Mouse (Mus musculus): Measurements from ENCODE around the gene Tgm7. TPM values are rescaled to one million over a fixed set of nuclear protein-coding genes. Genes with fewer than 3 reads are reported as not detected.
A peak's percentile ranks its signal among the peaks of the same experiment; 100 is the strongest.

Tgm7 gene
- not detected in 2 replicates for polyA plus RNA-seq (2014; fragmentation: Nextera tagmentation; extraction: Ambion mirVana)

GRCm38 (mm10) chr2:121109695-121110094, at the start of gene Tgm7:
Gene Tgm7 (minus strand): TSS chr2:121109795.
- no peak within 1 kb of the TSS for H3K4me3 ChIP-seq (ENCODE audit: low read depth, low read length)
- WGBS: 88% methylated on average over 4 of the region's 4 CpGs

GRCm38 (mm10) chr2:121153100-121153499, 43.5 kb upstream of the Tgm7 start:
- Histone ChIP-seq H3K9me3 (ENCODE audit: control insufficient read depth, low read length) (no peaks in the 10 kb centered on the region), H3K9ac (ENCODE audit: low read length) (no peak overlapping the region), H3K27ac (ENCODE audit: low read depth, low read length) (no peak overlapping the region), H3K36me3 (ENCODE audit: control insufficient read depth, insufficient read depth, low read length) (no peaks in the 10 kb centered on the region; the same call in 1 of the 2 replicates), H3K4me3 (ENCODE audit: low read depth, low read length) (no peak overlapping the region), H3K27me3 (ENCODE audit: control insufficient read depth, insufficient read depth, low read length) (no peaks in the 10 kb centered on the region), H3K4me2 (ENCODE audit: low read depth, low read length, severe bottlenecking) (no peak overlapping the region), H3K4me1 (replicated peaks; ENCODE audit: control insufficient read depth, insufficient read depth, low read length) (no peaks in the 10 kb centered on the region)
- ATAC-seq (replicated peaks; ENCODE audit: low FRiP score): no peak
- no peak for DNase-seq (ENCODE audit: low spot score)
- 82% methylated on average over 3 of the region's 3 CpGs for WGBS

More at GRCm38 (mm10) chr2:121109695-121110094, at the start of gene Tgm7:
- no peak within 1 kb of the TSS for H3K27ac ChIP-seq (ENCODE audit: low read depth, low read length)
- DNase-seq (ENCODE audit: low spot score) (no peak), ATAC-seq (replicated peaks; ENCODE audit: low FRiP score) (no peak)
- H3K4me1 ChIP-seq (replicated peaks; ENCODE audit: control insufficient read depth, insufficient read depth, low read length): no peaks in the 10 kb centered on the region
- no peak within 1 kb of the TSS for H3K4me2 ChIP-seq (ENCODE audit: low read depth, low read length, severe bottlenecking)
- no peak within 1 kb of the TSS for H3K9ac ChIP-seq (ENCODE audit: low read length)
- no peaks in the 10 kb centered on the region for H3K36me3 ChIP-seq (ENCODE audit: control insufficient read depth, insufficient read depth, low read length)
- no peaks in the 10 kb centered on the region for H3K27me3 ChIP-seq (ENCODE audit: control insufficient read depth, insufficient read depth, low read length)
- H3K9me3 ChIP-seq (ENCODE audit: control insufficient read depth, low read length): no peaks in the 10 kb centered on the region

GRCm38 (mm10) chr2:121149679-121150078, 40.1 kb upstream of the Tgm7 start:
- Histone ChIP-seq H3K4me3 (ENCODE audit: low read depth, low read length) (no peak overlapping the region), H3K27ac (ENCODE audit: low read depth, low read length) (no peak overlapping the region), H3K4me1 (replicated peaks; ENCODE audit: control insufficient read depth, insufficient read depth, low read length) (no peaks in the 10 kb centered on the region), H3K27me3 (ENCODE audit: control insufficient read depth, insufficient read depth, low read length) (no peaks in the 10 kb centered on the region), H3K9me3 (ENCODE audit: control insufficient read depth, low read length) (no peaks in the 10 kb centered on the region), H3K36me3 (ENCODE audit: control insufficient read depth, insufficient read depth, low read length) (no peaks in the 10 kb centered on the region; the same call in 1 of the 2 replicates), H3K4me2 (ENCODE audit: low read depth, low read length, severe bottlenecking) (no peak overlapping the region), H3K9ac (ENCODE audit: low read length) (no peak overlapping the region)
- ATAC-seq (replicated peaks; ENCODE audit: low FRiP score): no peak
- 86% methylated on average over 5 of the region's 5 CpGs for WGBS
- DNase-seq (ENCODE audit: low spot score): no peak

- DNase-seq (ENCODE audit: low spot score) (no peak), ATAC-seq (replicated peaks; ENCODE audit: low FRiP score) (no peak)
- peaks cover 10% of the 10 kb centered on the region for H3K36me3 ChIP-seq (ENCODE audit: control insufficient read depth, insufficient read depth, low read length)
- no peak overlapping the region for H3K27ac ChIP-seq (ENCODE audit: low read depth, low read length)
- H3K4me3 ChIP-seq (ENCODE audit: low read depth, low read length): no peak overlapping the region
- no peak overlapping the region for H3K9ac ChIP-seq (ENCODE audit: low read length)
- WGBS: 73% methylated on average over 2 of the region's 2 CpGs
- H3K4me1 ChIP-seq (replicated peaks; ENCODE audit: control insufficient read depth, insufficient read depth, low read length): 0 out of 2 replicates have a peak, but pooled peaks cover 3% of the 10 kb centered on the region
- H3K9me3 ChIP-seq (ENCODE audit: control insufficient read depth, low read length): no peaks in the 10 kb centered on the region; the same call in 1 of the 2 replicates
- H3K27me3 ChIP-seq (ENCODE audit: control insufficient read depth, insufficient read depth, low read length): no peaks in the 10 kb centered on the region
- no peak overlapping the region for H3K4me2 ChIP-seq (ENCODE audit: low read depth, low read length, severe bottlenecking)
Measured at GRCm38 (mm10) chr2:121142415-121142814, 32.8 kb upstream of the Tgm7 start.

GRCm38 (mm10) chr2:121141216-121142035, 31.8 kb upstream of the Tgm7 start:
- H3K36me3 ChIP-seq (ENCODE audit: control insufficient read depth, insufficient read depth, low read length): peaks cover 10% of the 10 kb centered on the region
- H3K27me3 ChIP-seq (ENCODE audit: control insufficient read depth, insufficient read depth, low read length): no peaks in the 10 kb centered on the region
- peak overlapping the region; percentile 62 for H3K4me3 ChIP-seq (ENCODE audit: low read depth, low read length)
- no peak for ATAC-seq (replicated peaks; ENCODE audit: low FRiP score)
- 0 out of 2 replicates have a peak, but pooled peaks cover 3% of the 10 kb centered on the region for H3K4me1 ChIP-seq (replicated peaks; ENCODE audit: control insufficient read depth, insufficient read depth, low read length)
- 79% methylated on average over 16 of the region's 16 CpGs for WGBS
- no peak for DNase-seq (ENCODE audit: low spot score)
- H3K9me3 ChIP-seq (ENCODE audit: control insufficient read depth, low read length): no peaks in the 10 kb centered on the region; the same call in 1 of the 2 replicates
- peak overlapping the region; percentile 96; the same call in 1 of the 2 replicates for H3K27ac ChIP-seq (ENCODE audit: low read depth, low read length)
- H3K4me2 ChIP-seq (ENCODE audit: low read depth, low read length, severe bottlenecking): peak overlapping the region; percentile 64
- peak overlapping the region; percentile 81 for H3K9ac ChIP-seq (ENCODE audit: low read length)

GRCm38 (mm10) chr2:121140018-121140882, 30.7 kb upstream of the Tgm7 start, which contains the start of the genes Adal and Lcmt2:
Gene Adal (plus strand): TSS chr2:121140428.
Gene Lcmt2 (minus strand): TSS chr2:121140653.
- Histone ChIP-seq H3K27me3 (ENCODE audit: control insufficient read depth, insufficient read depth, low read length) (no peaks in the 10 kb centered on the region), H3K9me3 (ENCODE audit: control insufficient read depth, low read length) (no peaks in the 10 kb centered on the region; the same call in 1 of the 2 replicates), H3K4me1 (replicated peaks; ENCODE audit: control insufficient read depth, insufficient read depth, low read length) (0 out of 2 replicates have a peak, but pooled peaks cover 3% of the 10 kb centered on the region), H3K4me3 (ENCODE audit: low read depth, low read length) (peak within 1 kb of the TSS; percentile 62), H3K36me3 (ENCODE audit: control insufficient read depth, insufficient read depth, low read length) (peaks cover 10% of the 10 kb centered on the region), H3K9ac (ENCODE audit: low read length) (peak within 1 kb of the TSS; percentile 81), H3K27ac (ENCODE audit: low read depth, low read length) (peak within 1 kb of the TSS; percentile 96), H3K4me2 (ENCODE audit: low read depth, low read length, severe bottlenecking) (peak within 1 kb of the TSS; percentile 64)
- DNase-seq (ENCODE audit: low spot score): peak; percentile 94
- ATAC-seq (replicated peaks; ENCODE audit: low FRiP score): peak; percentile 94
- under 1% methylated on average over 85 of the region's 87 CpGs for WGBS

- Histone ChIP-seq H3K4me2 (ENCODE audit: low read depth, low read length, severe bottlenecking) (peak overlapping the region; percentile 64), H3K27ac (ENCODE audit: low read depth, low read length) (peak overlapping the region; percentile 96), H3K4me3 (ENCODE audit: low read depth, low read length) (peak overlapping the region; percentile 62), H3K36me3 (ENCODE audit: control insufficient read depth, insufficient read depth, low read length) (peaks cover 10% of the 10 kb centered on the region), H3K4me1 (replicated peaks; ENCODE audit: control insufficient read depth, insufficient read depth, low read length) (0 out of 2 replicates have a peak, but pooled peaks cover 3% of the 10 kb centered on the region), H3K9me3 (ENCODE audit: control insufficient read depth, low read length) (no peaks in the 10 kb centered on the region; the same call in 1 of the 2 replicates), H3K27me3 (ENCODE audit: control insufficient read depth, insufficient read depth, low read length) (no peaks in the 10 kb centered on the region), H3K9ac (ENCODE audit: low read length) (peak overlapping the region; percentile 81)
- ATAC-seq (replicated peaks; ENCODE audit: low FRiP score) (no peak), DNase-seq (ENCODE audit: low spot score) (peak; percentile 50)
- WGBS: 61% methylated on average over 29 of the region's 29 CpGs
Measured at GRCm38 (mm10) chr2:121139266-121140017, 29.8 kb upstream of the Tgm7 start.

Data from forebrain, embryonic 11.5 days (tissue).